Mouse (Mus musculus) spleen, postnatal 10 days (tissue): ENCODE results near the gene Tmco2.
A peak's percentile ranks its signal among the peaks of the same experiment; 100 is the strongest.
"Not testable (repeated sequence)": the region's sequence is repeated elsewhere in the genome, so short reads cannot be mapped to it uniquely, and the experiment has no call there.

Source experiments
- DNase-seq, 2 experiments: peaks; one replicate each; pipeline ENCODE4 v3.0.0; 2021 to 2022; ENCODE audit warnings: low spot score in 2 of 2

Gene Tmco2

DNA sequence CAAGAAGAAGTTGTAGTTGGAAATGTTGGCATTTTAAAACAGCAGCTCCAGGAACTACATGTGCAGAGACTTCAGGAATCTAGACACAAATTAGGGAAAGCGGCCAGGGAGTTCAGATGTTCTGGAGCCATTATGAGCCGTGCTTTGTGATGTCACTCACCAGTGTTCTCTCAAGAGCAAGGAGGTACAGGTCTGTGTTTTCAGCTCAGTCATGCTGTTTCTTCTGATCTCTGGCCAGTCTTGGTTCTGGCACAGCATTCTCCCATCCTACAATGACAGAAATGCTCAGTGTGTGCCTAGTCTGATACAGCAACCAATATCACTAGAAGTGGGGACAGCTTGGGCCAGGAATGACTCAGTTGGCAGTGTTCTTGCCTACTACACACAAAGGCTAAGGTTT, at the start of gene Tmco2:
Gene Tmco2 (minus strand): TSS at position 101 of the 400 bp plus-strand sequence.
- no peak for DNase-seq

GRCm38 (mm10) chr4:121103304-121103703, 5.7 kb downstream of the Tmco2 start:
- no peak for DNase-seq

- DNase-seq: peak; percentile 82 to 83
These were observed 11.2 kb downstream of the Tmco2 start, which contains the start of gene Zmpste24 for GRCm38 (mm10) chr4:121097650-121098378. Gene Zmpste24, minus strand, starts transcription at chr4:121098241.

- no peak for DNase-seq
These were observed 18.8 kb downstream of the Tmco2 start for GRCm38 (mm10) chr4:121090211-121090610.

- no peak for DNase-seq
These were observed 20.3 kb downstream of the Tmco2 start for GRCm38 (mm10) chr4:121088696-121089095.

GRCm38 (mm10) chr4:121084506-121084905, 24.5 kb downstream of the Tmco2 start:
- DNase-seq: no peak

GRCm38 (mm10) chr4:121080395-121080794, 28.6 kb downstream of the Tmco2 start:
- no peak for DNase-seq

DNA sequence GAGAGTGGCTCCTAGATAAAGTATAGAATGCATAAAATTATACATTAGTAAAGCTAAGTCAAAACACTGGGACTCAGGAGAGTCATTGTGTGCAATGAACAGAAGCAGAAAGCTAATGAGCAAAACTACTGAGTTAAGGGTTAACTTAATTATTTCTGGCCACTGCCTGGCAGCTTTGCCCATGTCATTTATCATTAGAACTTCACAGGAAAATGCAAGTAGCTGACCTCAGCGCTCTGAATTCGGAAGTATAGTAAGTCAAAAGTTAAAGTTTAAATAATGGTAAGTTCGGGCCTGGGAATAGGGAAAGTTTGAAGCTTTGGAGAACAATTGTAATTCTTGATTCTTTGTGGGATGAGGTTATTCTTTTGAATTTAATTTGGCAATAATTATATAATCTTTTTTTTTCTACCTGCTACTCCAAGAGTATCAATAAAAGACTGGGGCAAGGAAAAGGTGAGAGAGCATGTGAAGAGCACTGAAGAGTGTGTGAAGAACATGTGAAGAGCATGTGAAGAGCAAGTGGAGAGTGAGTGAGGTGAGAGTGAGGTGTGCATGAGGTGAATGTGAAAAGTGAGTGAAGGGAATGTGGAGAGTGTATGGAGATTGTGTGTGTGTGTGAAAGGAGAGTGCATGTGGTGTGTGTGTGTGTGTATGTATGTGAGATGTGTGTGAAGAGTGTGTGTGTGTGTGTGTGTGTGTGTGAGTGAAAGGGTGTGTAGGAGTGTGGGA, 30.9 kb downstream of the Tmco2 start:
- DNase-seq: no peak

DNA sequence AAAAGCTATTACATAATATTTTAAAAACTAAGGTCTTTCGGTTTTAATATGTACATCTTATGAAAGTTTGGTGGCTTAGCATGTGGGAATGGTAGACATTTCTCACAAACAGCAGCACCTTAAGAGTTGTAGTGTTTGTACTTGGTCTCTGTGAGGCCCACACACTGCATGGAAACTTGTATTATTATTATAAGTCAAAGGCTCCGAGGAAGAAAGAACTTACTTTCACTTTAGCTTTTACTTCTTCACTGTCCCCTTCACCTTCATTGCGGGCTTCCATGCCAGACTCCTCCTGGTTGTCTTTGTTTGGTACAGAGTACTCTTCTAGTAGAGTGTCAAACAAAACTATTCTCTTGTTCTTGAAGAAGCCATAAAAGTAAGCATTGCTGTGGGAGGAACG, 34.8 kb downstream of the Tmco2 start:
- DNase-seq: no peak

- DNase-seq: no peak
These were observed 43.7 kb downstream of the Tmco2 start for GRCm38 (mm10) chr4:121065336-121065735.

- not testable (repeated sequence) for DNase-seq
These were observed 49.8 kb downstream of the Tmco2 start for GRCm38 (mm10) chr4:121059218-121059617.

- no peak for DNase-seq
These were observed 52.0 kb downstream of the Tmco2 start for GRCm38 (mm10) chr4:121057032-121057431.

DNA sequence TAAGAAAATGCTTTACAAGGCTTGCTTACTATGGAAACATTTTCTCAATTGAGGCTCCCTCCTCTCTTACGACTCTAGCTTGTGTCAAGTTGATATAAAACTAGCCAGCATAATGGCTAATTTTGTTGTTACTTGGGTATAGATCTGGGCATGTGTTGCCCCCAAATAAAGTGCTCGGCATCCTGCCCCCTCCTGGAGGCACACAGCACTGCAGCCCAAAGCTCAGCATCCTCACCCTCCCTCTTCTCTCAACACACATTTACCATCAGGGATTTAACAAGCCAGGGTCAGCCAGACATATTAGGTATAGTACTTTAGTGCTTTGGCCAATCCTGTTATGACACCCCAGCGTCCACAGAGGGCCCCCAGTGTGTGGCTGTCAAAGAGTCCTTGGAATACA, 52.7 kb downstream of the Tmco2 start:
- peak in 1 of 2 experiments; percentile 54 for DNase-seq
